Mouse (Mus musculus): ENCODE results near the gene Gm3424. TPM values are rescaled to one million over a fixed set of nuclear protein-coding genes. Genes with fewer than 3 reads are reported as not detected.
"Not testable (repeated sequence)": the region's sequence is repeated elsewhere in the genome, so short reads cannot be mapped to it uniquely, and the experiment has no call there.

Gene Gm3424
- total RNA-seq (2015) (not detected in 2 replicates), total RNA-seq (2017) (not detected in 2 replicates)

- ATAC-seq (ENCODE audit: poor library complexity, severe bottlenecking), result not testable (repeated sequence)
These were observed at the start of gene Gm3424 for GRCm38 (mm10) chr14:5830229-5830628. Gene Gm3424 (minus strand): TSS chr14:5830329.

- not testable (repeated sequence) for ATAC-seq (ENCODE audit: poor library complexity, severe bottlenecking)
These were observed 49.7 kb upstream of the Gm3424 start for GRCm38 (mm10) chr14:5879791-5880190.

GRCm38 (mm10) chr14:5879136-5879535 lies 49.0 kb upstream of the Gm3424 start:
- not testable (repeated sequence) for ATAC-seq (ENCODE audit: poor library complexity, severe bottlenecking)

GRCm38 (mm10) chr14:5855911-5856310 lies 25.8 kb upstream of the Gm3424 start:
- ATAC-seq (ENCODE audit: poor library complexity, severe bottlenecking), result not testable (repeated sequence)

- ATAC-seq (ENCODE audit: poor library complexity, severe bottlenecking), result not testable (repeated sequence)
These were observed 17.3 kb downstream of the Gm3424 start for GRCm38 (mm10) chr14:5812699-5813356.

- not testable (repeated sequence) for ATAC-seq (ENCODE audit: poor library complexity, severe bottlenecking)
These were observed 22.2 kb downstream of the Gm3424 start, which contains the start of gene Gm3383 for GRCm38 (mm10) chr14:5807882-5808281. Gene Gm3383 (minus strand): TSS chr14:5807982.

Other genes with a start within 250 kb of the Gm3424 start
- gene Gm8265, start 197.3 kb downstream of the Gm3424 start, total RNA-seq (2015), result not detected in 2 replicates
- not detected in 2 replicates for gene Gm8265, start 197.3 kb downstream of the Gm3424 start, total RNA-seq (2017)
- gene Gm9603, start 142.9 kb downstream of the Gm3424 start, total RNA-seq (2015), result not detected in 2 replicates
- gene Gm9603, start 142.9 kb downstream of the Gm3424 start, total RNA-seq (2017), result not detected in 2 replicates
- not detected in 2 replicates for gene Gm3373, start 88.8 kb downstream of the Gm3424 start, total RNA-seq (2015)
- gene Gm3373, start 88.8 kb downstream of the Gm3424 start, total RNA-seq (2017), result not detected in 2 replicates
- gene Gm3383, start 22.3 kb downstream of the Gm3424 start, total RNA-seq (2015), result 0.21 TPM in 1 of 2 replicates, not detected in the other
- gene Gm3383, start 22.3 kb downstream of the Gm3424 start, total RNA-seq (2017), result not detected in 2 replicates
- gene Gm8237, start 50.1 kb upstream of the Gm3424 start, total RNA-seq (2015), result not detected in 2 replicates
- gene Gm8237, start 50.1 kb upstream of the Gm3424 start, total RNA-seq (2017), result not detected in 2 replicates
- not detected in 2 replicates for gene Gm3248, start 131.4 kb upstream of the Gm3424 start, total RNA-seq (2015)
- not detected in 2 replicates for gene Gm3248, start 131.4 kb upstream of the Gm3424 start, total RNA-seq (2017)
- not detected in 2 replicates for gene Gm3453, start 148.8 kb upstream of the Gm3424 start, total RNA-seq (2015)
- gene Gm3453, start 148.8 kb upstream of the Gm3424 start, total RNA-seq (2017), result not detected in 2 replicates
- gene Gm6337, start 227.9 kb upstream of the Gm3424 start, total RNA-seq (2015), result not detected in 2 replicates
- not detected in 2 replicates for gene Gm6337, start 227.9 kb upstream of the Gm3424 start, total RNA-seq (2017)